Mouse (Mus musculus): ENCODE data around the gene Tyw5.

DNA sequence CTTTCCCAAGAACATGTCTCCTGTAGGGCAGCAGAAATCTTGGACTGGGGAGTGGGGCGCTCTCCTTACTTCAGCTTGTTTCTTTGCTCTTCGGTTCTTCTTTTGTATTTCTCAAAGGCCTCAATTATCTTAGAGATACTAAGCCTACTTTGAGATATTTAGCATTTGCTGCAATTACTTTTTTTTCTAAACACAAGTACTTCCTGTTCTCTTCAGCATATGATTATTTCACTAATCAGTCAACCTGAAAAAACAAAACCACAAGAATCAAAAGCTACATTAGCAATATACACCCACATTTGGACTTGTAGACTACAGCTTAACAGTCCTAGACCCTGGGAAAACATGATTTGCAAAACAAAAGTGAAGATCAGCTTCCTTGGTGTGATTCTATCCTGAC, 31.6 kb downstream of the Tyw5 start:
- no peak for TF ChIP-seq CTCF (IDR thresholded peaks at IDR 0.05; ENCODE audit: borderline replicate concordance, insufficient read depth, low read length)
- TF ChIP-seq POLR2A (IDR thresholded peaks at IDR 0.05; ENCODE audit: low read depth, low read length): no peak
